Mouse (Mus musculus) adipocyte (in vitro differentiated cells): ENCODE data around the gene Prpf31.

Experiments used
- DNase-seq: peaks from one replicate; pipeline ENCODE4 v3.0.0-alpha.2; 2016; ENCODE audit warnings: low spot score

Gene Prpf31

GRCm38 (mm10) chr7:3685400-3686187 lies 55.8 kb downstream of the Prpf31 start:
- no peak for DNase-seq

DNA sequence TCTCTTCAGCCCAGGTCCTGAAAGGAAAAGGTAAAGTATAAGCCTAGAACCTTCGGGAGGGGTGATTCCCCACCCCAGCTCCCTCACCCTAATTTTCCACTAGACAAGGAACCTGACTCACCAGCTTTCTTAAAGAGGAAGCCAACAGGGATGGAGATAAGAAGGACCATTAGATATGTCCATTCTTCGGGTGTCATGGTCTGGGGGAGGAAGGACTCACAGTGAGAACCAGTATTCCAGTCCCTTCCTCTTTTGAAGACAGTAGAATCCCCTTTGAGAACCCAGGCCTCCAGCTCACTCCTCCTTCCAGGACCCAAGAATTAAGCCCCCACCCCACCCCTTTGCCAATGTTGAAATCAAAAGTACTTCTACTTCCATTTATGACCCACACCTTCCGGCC lies 62.1 kb downstream of the Prpf31 start:
- no peak for DNase-seq
